Mouse (Mus musculus) megakaryocyte progenitor cell, adult 5-6 weeks (primary cell): ENCODE measurements around the gene Pdp2. TPM values are rescaled to one million over a fixed set of nuclear protein-coding genes. Genes with fewer than 3 reads are reported as not detected.

ENCODE experiments used
- ATAC-seq: replicated peaks from 2 replicates; pipeline ENCODE4 v1.8.0; 2016; ENCODE audit warnings: mild to moderate bottlenecking, moderate TSS enrichment, inconsistent platforms; ENCODE audit not compliant: poor library complexity
- total RNA-seq, 2 experiments: library from RNA; stranded (forward) in 1 of 2; stranded (reverse) in 1 of 2; fragments of 157-497, 149-512 nt in 1 of 2; fragments of 200-1000 nt in 1 of 2; gene quantifications; 2 replicates each; pipeline versions ENCODE4 v1.2.3 to v1.2.4; 2015 to 2017

The Pdp2 gene
- total RNA-seq (2015) (8.8 and 9.3 TPM in 2 replicates), total RNA-seq (2017) (7.2 and 9.2 TPM in 2 replicates)

DNA sequence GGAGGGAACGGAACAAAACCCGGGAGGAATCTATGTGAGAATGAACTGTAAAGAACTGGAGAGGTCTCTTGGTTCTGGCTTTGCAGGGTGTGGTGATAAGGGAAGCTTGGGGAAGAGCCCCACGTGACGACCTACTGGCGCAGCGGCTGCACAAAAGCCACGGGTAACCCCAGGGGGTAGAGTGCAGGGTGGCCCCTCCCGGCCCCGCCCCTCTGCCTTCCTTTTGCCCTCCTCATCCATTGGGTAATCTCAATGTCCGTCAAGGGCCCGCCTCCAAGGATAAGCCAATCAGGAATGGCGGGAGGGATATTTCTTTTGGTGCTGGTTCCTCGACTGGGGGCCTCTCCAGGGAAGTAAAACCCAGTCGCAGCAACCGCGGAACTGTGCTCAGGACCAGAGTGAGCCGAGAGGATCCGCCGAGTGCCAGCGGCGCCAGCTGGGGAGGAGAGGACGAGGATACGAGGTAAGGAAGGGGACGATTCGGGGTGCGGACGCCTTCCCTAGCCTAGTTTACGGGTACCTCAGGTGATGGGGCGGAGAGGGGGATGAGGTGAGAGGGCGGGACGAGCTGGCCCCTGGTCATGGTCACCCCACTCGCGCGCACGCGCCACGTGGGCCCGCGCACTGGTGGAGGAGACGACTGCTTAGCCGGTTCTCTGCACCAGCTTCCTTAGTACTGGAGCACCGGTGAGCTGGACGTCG, at the start of gene Pdp2:
Gene Pdp2, plus strand, starts transcription at position 319 of the 702 bp plus-strand sequence.
- ATAC-seq, result peak; percentile 89

DNA sequence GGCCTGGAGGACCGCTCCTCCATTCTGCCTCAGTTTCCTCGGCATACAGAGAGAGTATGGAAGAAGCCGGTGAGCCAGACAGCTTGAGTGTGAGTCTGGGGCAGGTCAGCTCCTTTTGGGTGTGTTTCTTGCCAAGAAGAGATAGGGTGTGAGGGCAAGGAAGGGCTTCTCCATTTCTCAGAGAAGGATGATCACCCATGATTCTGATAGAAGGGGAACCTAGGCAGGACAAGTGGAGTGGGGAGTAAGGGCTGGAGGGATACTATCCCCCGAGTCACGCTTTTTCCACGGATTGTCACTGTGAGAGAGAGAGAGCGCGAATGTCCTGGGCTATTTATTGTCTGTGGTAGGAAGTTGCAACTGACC, 49.8 kb upstream of the Pdp2 start:
- peak; percentile 19; the same call in 1 of the 2 replicates for ATAC-seq

DNA sequence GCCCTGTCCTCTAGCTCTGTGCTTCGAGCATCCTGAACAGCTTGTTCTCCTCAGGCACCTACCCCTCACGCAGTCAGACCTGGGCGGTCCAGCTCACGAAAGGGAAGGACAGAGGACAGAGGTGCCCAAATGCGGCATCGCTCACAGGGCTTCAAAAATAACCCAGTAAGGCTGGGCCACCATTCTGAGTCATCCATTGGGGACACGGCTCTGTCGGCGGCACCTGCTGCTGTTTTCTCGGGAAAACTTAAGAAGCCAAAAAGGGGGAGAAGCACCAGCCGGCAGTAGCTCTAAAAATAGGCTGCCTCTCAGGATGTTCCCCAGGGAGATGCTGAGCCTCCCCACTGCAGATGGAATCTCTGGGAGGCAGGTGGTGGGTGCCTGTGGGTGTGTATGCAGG, 49.1 kb upstream of the Pdp2 start:
- ATAC-seq, result no peak

DNA sequence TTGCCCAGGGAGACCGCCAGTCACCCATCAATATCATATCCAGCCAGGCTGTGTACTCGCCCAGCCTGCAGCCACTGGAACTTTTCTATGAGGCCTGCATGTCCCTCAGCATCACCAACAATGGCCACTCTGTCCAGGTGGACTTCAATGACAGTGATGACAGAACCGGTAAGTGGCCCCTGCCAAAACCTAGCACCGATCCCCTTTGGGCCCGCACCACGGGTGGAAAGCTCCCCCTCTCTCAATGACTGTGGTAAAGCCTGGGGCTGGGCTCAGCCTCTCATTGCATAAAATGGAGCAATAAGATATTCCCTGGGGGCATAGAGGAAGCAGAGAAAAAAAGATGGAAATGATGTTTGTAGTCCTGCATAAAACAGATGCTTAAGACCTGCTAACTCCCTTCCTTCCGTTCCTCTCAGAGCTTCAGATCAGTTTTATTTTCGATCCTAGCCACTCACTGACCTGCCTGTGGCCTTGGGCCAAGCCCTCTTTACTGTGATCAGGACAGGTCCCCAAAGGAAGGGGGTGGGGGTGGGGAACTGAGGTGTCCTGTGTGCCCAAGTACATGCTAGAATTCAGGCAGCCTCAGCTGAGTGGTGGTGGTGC, 47.7 kb upstream of the Pdp2 start:
- no peak for ATAC-seq

DNA sequence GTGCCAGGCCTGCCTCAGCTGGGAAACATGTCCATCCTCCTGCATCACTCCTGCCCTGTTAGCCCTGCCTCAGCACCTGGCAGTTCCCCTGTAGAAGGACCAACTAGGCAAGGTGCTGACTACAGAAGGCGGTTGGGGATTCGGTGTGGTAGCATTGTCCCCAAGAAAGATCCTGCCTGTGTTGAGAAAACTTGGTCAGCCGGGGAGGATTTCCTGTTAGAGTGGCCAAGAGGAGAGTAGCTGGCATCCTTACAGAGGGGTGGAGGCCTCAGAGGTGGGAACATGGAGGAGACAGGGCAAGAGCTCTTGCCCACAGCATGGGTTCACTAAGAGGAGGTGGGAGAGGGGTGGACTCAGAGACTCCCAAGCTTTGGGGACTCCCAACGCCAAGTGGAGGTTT, 36.1 kb upstream of the Pdp2 start:
- ATAC-seq, result no peak

DNA sequence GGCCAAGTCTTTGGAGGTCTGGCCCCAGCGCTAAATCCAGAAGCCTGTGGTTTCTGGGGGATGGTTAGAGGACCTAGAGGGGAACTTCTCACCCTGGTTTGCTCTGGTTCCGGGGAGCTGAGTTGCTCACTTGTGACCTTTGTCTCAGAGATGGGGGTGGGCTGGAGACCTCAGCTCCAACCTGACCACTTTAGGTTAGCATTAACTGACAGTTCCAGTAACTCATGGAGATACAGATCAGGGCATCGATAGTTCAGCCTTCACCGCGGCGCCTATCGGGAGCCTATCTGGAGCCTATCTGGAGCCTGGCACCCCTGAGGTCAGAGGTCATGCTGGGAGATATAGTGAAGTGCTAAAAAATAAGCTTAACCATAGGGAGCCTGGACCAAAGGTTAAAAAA, 34.0 kb upstream of the Pdp2 start:
- no peak for ATAC-seq

DNA sequence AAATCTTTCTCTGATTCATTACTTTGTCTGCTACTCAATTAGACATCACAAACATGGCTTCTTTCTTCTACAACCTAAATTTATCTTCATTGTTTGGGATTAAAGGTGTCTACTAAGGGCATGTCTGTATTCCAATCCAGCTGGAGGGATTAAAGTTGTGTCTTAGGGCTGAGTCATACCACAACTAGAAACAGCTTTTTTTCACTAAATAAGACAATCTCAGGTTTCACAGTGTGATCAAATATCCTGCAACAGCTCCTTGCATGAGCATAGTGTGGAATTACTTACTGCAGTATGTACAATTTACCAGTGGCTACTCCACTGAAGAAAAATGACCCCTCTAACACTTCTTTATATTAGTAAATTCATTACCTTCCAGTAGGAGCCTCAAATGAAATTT, 30.5 kb upstream of the Pdp2 start:
- no peak for ATAC-seq

DNA sequence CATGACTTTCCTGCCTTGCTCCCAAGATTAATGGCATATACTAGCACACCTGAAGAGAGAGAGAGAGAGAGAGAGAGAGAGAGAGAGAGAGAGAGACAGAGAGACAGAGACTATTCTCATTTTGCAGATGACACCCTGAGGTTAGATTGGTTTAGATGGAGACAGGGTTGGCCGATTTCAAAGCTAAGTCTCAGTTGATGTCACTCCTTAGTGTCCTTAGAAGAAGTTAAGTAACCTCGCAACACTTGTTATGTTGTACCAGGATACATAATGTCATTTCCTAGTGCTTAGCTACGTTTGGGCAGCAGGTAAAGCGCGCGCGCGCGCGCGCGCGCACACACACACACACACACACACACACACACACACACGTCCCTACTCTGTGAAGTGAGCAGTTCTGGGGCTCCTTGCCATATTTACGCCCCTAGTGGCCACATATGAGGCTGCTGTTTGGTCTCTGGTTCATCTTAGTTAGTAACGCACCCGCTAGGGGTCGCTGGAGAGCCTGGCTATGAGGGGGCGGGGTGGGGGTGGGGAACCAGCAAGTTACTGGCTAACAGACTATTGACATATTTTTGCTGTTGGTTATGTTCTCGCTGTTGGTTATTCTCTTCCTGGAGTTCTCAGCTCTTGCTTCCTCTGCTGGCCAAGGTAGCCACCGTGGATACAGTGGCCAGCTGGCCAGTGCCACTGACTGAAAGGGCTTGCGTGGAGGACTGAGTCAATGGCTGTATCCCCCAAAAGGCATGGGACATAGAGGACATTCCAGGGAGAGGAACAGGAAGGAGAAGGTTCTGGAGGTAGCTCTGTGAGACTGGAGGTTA, 26.4 kb upstream of the Pdp2 start:
- peak; percentile 100 for ATAC-seq

DNA sequence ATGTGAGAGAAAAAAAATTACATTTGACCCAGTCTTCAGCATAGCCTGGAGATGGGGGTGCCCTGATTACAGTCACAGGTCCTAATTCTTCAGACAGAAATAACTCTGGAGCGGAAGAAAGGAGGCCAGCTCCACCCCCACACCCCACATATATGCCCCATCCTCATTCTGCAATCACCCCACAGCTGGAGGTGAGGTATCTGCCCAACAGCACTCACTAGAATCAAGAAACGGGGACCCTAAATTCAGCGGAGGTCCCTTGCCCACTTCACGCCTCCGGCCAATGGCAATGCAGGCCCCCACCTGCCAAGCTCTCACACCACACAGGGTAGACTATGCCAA, 25.8 kb upstream of the Pdp2 start:
- no peak for ATAC-seq

DNA sequence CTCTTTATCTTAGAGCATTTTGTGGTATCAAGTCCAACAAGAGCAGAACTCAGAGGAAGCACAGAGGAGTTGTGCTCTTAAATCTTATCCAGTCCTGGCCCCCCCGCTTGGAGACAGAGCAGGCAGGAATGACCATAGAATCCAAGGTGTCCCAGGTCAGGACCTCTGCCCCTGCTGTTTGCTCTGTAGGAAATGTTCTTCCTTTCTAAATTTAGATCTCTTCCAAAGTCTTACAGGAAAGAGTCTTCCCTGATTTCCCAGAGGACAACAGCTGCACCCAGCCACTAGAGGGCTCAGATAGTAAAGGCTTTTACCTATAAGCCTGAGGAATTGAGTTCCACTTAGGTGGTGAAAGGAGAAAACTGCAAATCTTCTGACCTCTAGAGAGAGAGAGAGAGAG, 21.7 kb upstream of the Pdp2 start:
- no peak for ATAC-seq

DNA sequence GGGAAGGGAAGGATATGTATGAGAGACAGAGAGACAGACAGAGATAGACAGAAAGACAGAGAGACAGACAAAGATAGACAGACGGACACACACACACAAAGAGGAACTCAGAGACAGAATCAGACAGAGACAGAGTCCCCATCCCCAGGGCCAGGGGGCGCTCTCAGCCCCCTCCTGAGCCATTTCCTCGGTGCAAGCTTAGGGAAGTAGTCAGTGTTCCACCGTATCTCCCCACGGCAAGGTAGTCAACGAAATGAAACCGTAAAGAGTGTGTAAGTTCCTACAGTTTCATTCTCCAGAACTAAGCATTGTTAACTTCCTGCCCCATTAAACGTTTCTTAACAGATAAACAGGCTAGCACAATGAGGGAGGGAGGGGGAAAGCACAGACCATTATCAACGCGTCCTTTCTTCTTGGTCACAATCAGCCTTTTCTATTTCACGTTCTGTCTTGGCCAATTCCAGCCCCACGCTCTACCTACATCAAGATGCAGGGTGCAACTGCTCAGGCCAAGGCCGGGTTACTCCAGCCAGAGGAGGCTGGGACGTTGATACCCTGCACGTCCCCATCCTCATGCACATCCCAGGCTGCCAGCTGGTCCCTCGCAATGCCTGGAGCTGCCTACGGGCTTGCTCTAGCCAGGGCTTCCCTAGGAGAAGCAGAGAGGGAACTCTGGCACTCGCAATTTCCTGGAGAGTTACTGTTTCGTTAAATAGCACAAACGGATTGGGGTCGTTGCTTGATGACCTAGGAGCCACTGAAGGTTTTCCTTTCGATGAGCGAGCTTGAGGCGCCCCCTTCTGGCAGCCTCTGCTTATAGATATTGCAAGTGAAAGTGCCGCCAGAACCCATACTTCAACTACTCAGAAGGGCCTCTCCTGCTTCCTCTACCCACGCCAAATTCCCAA, 20.6 kb upstream of the Pdp2 start:
- peak; percentile 91 for ATAC-seq

DNA sequence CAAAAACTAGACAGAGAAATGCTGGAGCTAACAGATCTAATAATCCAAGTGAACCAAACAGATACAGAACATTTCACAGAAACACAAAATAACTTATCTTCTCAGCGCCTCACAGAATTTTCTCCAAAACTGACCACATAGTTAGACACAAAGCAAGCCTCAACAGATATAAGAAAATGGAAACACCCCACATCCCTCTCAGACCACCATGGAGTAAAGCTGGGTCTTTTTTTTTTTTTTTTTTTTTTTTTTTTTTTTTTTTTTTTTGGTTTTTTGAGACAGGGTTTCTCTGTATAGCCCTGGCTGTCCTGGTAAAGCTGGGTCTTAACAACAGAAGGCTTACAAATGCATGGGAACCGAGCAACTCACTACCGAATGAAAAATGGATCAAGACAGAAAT, 14.4 kb upstream of the Pdp2 start:
- no peak for ATAC-seq

DNA sequence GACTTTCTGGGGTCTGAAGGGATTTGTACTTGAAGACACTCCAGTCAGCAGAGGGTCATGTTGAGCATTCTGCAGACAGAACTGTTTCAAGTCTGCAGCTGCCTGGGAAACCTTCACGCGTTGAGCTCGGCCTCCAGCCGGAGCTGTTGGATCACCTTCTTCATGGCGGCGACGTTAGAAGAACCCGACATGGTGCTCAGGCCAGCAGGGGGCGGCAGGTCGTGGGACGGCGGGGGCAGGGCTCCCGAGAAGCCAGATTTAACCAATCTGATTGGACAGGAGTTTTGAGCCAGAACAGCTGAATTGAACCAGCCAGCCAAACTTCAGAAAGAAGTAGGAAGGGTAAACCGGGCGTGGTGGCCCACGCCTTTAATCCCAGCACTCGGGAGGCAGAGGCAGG, 13.6 kb upstream of the Pdp2 start:
- ATAC-seq, result peak; percentile 57; the same call in 1 of the 2 replicates

DNA sequence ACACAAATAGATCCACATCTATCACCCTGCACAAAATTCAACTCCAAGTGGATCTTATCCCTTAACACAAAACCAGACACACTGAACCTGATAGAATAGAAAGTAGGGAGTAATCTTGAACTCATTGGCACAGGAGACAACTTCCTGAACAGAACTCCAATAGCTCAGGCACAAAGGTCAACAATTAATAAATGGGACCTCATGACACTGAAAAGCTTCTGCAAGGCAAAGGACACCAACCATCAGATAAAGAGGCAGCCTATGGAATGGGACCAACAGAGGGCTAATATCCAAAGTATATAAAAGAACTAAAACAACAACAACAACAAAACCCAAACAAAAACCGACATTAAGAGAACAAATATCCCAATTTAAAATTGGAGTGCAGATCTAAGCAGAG, 6.7 kb upstream of the Pdp2 start:
- no peak for ATAC-seq

DNA sequence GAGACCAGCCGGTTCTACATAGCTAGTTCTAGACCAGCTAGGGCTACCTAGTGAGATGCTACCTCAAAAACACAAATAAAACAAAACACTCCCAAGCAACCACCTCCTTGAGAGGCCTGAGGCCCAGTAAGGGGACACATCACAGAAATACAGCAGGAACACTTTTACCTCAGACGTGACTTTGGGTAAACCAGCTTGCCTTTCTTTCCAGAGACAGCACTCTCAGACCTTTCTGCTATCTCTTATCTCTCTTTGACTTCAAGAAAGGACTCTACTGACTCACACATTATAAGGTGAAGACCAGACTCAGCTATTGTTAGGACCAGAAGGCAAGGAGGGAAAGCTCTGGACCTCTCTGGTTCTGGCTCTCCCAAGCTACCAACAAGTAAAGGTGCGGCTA, 967 bp upstream of the Pdp2 start:
- no peak for ATAC-seq

DNA sequence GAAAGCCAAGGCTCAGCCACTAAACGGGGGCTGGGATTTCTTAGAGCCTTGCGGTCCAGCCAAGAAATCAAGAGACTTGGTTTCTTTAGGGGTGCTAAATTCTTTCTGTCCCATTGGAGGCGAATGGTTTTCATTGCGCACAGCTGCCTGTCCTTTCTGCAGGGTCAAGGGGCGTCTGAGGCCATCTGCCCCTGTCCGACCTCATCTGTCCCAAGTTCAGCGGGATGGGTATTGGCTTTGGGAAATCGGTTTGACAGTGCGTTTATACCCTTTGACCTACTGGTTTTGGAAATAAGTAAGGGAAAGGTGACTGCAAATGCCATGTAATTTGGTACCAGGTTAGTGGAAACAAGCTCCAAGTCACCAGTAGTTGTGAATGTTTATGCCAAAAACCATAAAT, 605 bp downstream of the Pdp2 start:
- no peak for ATAC-seq

DNA sequence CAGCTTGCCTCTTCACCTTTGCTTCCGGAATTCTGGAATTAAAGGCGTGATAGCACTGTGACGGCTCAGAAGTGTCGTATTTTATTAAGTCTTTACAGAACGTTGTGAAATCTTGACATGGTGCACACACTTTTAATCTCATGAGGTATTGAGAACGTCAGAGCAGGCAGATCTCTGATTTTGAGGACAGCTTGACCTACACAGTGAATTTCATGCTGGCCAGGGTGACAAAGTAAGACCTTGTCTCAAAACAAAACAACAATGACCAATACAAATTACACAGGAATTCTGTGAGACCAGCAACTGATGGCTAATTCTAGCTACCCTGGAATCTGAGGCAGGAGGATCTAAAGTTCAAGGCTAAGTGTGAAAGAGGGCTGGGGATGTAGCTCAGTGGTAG, 1.3 kb downstream of the Pdp2 start:
- ATAC-seq, result no peak

DNA sequence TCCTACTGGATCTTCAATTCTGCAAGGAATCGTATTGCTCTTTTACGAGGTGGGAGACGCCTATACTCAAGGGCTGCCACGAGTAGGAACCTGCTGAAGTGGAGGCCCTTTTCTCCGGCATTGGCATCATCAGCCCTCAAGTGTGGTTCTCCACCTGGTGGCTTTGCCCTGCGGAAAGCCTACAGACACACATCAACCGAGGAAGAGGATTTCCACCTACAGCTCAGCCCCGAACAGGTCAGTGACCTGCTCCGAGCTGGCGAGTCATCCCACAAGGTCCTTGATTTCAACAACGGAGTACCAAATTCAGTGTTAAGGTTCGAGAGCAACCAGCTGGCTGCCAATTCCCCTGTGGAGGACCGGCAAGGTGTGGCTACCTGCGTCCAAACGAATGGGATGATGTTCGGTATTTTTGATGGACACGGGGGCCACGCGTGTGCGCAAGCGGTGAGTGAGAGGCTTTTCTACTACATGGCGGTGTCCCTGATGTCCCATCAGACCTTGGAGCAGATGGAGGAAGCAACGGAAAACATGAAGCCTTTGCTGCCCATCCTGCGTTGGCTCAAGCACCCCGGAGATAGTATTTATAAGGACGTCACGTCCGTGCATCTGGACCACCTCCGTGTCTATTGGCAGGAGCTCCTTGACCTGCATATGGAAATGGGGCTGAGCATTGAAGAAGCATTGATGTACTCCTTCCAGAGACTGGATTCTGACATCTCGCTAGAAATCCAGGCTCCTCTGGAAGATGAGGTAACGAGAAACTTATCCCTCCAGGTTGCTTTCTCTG, 2.5 kb downstream of the Pdp2 start:
- no peak for ATAC-seq

DNA sequence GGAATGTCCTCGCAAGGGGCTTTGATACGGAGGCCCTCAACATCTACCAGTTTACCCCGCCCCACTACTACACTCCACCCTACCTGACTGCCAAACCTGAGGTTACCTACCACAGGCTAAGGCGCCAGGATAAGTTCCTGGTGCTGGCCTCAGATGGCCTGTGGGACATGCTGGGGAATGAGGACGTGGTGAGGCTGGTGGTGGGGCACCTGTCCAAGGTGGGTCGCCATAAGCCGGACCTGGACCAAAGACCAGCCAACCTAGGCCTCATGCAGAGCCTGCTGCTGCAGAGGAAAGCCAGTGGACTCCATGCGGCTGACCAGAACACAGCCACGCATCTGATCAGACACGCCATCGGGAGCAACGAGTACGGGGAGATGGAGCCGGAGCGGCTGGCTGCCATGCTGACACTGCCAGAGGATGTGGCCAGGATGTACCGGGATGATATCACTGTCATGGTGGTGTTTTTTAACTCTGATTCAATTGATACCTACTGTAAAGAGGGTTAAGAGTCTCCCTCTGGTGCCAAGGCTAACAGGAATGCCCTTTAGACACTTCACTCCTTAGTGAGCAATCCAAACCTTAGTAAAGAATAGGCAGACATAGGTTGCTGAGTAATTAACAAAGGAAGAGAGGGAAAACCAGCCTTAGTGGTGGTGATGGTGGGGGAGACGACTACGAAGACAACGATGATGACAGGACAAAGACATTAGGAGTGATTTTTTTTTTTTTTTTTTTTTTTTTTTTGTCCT, 3.5 kb downstream of the Pdp2 start:
- ATAC-seq, result no peak
